Mouse (Mus musculus) neural tube, embryonic 12.5 days (tissue): ENCODE measurements around the gene Twnk. TPM values are rescaled to one million over a fixed set of nuclear protein-coding genes. Genes with fewer than 3 reads are reported as not detected.

Experiments used
- ATAC-seq: fragments of 200-750 bp; cut with Nextera tagmentation; 2 replicates; pipeline ENCODE4 v1.8.0; 2017; ENCODE audit warnings: low read depth, mild to moderate bottlenecking, moderate TSS enrichment, moderate library complexity; ENCODE audit not compliant: low FRiP score
- H3K27ac ChIP-seq: fragments of 300-500 bp; sonication (generic); 2 replicates; pipeline ENCODE4 v1.5.1; 2016
- H3K27me3 ChIP-seq: fragments of 300-500 bp; sonication (generic); replicated peaks from 2 replicates; pipeline ENCODE4 v1.6.1; 2016; ENCODE audit warnings: mild to moderate bottlenecking
- H3K36me3 ChIP-seq: fragments of 300-500 bp; sonication (generic); 2 replicates; pipeline ENCODE4 v1.6.1; 2016; ENCODE audit warnings: mild to moderate bottlenecking
- H3K4me1 ChIP-seq: fragments of 300-500 bp; sonication (generic); 2 replicates; pipeline ENCODE4 v1.6.1; 2016
- H3K4me2 ChIP-seq: fragments of 300-500 bp; sonication (generic); replicated peaks from 2 replicates; pipeline ENCODE4 v1.6.1; 2016; ENCODE audit warnings: mild to moderate bottlenecking
- H3K4me3 ChIP-seq: fragments of 300-500 bp; sonication (generic); 2 replicates; pipeline ENCODE4 v1.5.1; 2016
- H3K9ac ChIP-seq: fragments of 300-500 bp; sonication (generic); 2 replicates; pipeline ENCODE4 v1.6.1; 2016; ENCODE audit warnings: mild to moderate bottlenecking
- H3K9me3 ChIP-seq: fragments of 300-500 bp; sonication (generic); 2 replicates; pipeline ENCODE4 v1.6.1; 2016; ENCODE audit warnings: mild to moderate bottlenecking
- WGBS: fragments of 180-500 bp; shearing (Covaris S2); methylation state at CpG from one replicate; pipeline ENCODE4 v1.1.7; 2016; 5-methylcytosine and 5-hydroxymethylcytosine counted together
- polyA plus RNA-seq: library from polyadenylated mRNA; unstranded; fragments of >200 nt; fragmentation: Nextera tagmentation; extraction: Ambion mirVana; gene quantifications from 2 replicates; pipeline ENCODE4 v1.2.1, GENCODE M21; 2016

Twnk gene
- polyA plus RNA-seq, 1 experiment from 2014 or later, result 22.8 TPM

GRCm38 (mm10) chr19:44987851-44988250, 17.6 kb upstream of the Twnk start:
- ATAC-seq, result no peak
- Histone ChIP-seq H3K4me1 (peaks cover 31% of the 10 kb centered on the region), H3K9me3 (no peaks in the 10 kb centered on the region), H3K9ac (no peak overlapping the region), H3K36me3 (peaks cover 4% of the 10 kb centered on the region), H3K4me2 (no peak overlapping the region), H3K27me3 (no peaks in the 10 kb centered on the region), H3K27ac (no peak overlapping the region), H3K4me3 (no peak overlapping the region)
- 67% methylated on average over 6 of the region's 6 CpGs for WGBS

- no peaks in the 10 kb centered on the region for H3K9me3 ChIP-seq
These were observed 17.1 kb upstream of the Twnk start for GRCm38 (mm10) chr19:44988321-44988720.

GRCm38 (mm10) chr19:44988831-44989566, 16.5 kb upstream of the Twnk start, which contains the start of gene Sema4g:
Sema4g (plus strand) TSS chr19:44989101.
- WGBS, result under 1% methylated on average over 53 of the region's 58 CpGs
- H3K9ac ChIP-seq, result peak within 1 kb of the TSS; percentile 85
- H3K4me1 ChIP-seq, result peaks cover 31% of the 10 kb centered on the region
- H3K4me2 ChIP-seq, result peak within 1 kb of the TSS; percentile 83
- ATAC-seq, result peak; percentile 74
- peak within 1 kb of the TSS; percentile 32 for H3K27ac ChIP-seq
- H3K27me3 ChIP-seq, result no peaks in the 10 kb centered on the region
- peak within 1 kb of the TSS; percentile 75 for H3K4me3 ChIP-seq
- no peaks in the 10 kb centered on the region for H3K9me3 ChIP-seq
- peaks cover 7% of the 10 kb centered on the region for H3K36me3 ChIP-seq

More at GRCm38 (mm10) chr19:44988321-44988720, 17.1 kb upstream of the Twnk start:
- Histone ChIP-seq H3K9ac (peak overlapping the region; percentile 85; the same call in 1 of the 2 replicates), H3K36me3 (peaks cover 7% of the 10 kb centered on the region), H3K4me3 (peak overlapping the region; percentile 75; the same call in 1 of the 2 replicates), H3K27me3 (no peaks in the 10 kb centered on the region), H3K27ac (no peak overlapping the region), H3K4me2 (peak overlapping the region; percentile 83), H3K4me1 (peaks cover 31% of the 10 kb centered on the region)
- 28% methylated on average over 9 of the region's 9 CpGs for WGBS
- no peak for ATAC-seq

- Histone ChIP-seq H3K36me3 (peaks cover 9% of the 10 kb centered on the region), H3K4me3 (peak overlapping the region; percentile 75), H3K4me2 (peak overlapping the region; percentile 83), H3K9me3 (no peaks in the 10 kb centered on the region), H3K27ac (peak overlapping the region; percentile 32), H3K27me3 (no peaks in the 10 kb centered on the region), H3K9ac (peak overlapping the region; percentile 85), H3K4me1 (peaks cover 31% of the 10 kb centered on the region)
- WGBS, result 5% methylated on average over 22 of the region's 22 CpGs
- ATAC-seq, result peak; percentile 10; the same call in 1 of the 2 replicates
These were observed 15.6 kb upstream of the Twnk start for GRCm38 (mm10) chr19:44989567-44990495.

- Histone ChIP-seq H3K4me2 (peak overlapping the region; percentile 83), H3K4me3 (0 out of 2 replicates have a peak overlapping the region, but pooled peaks have one; percentile 7), H3K36me3 (peaks cover 10% of the 10 kb centered on the region), H3K27ac (no peak overlapping the region), H3K4me1 (peaks cover 31% of the 10 kb centered on the region), H3K9me3 (no peaks in the 10 kb centered on the region), H3K9ac (peak overlapping the region; percentile 85; the same call in 1 of the 2 replicates), H3K27me3 (no peaks in the 10 kb centered on the region)
- WGBS, result 72% methylated on average over 8 of the region's 8 CpGs
- ATAC-seq, result no peak
These were observed 14.4 kb upstream of the Twnk start for GRCm38 (mm10) chr19:44991031-44991430.

GRCm38 (mm10) chr19:44992246-44992645, 13.2 kb upstream of the Twnk start:
- Histone ChIP-seq H3K9me3 (no peaks in the 10 kb centered on the region), H3K27ac (no peak overlapping the region), H3K4me2 (no peak overlapping the region), H3K9ac (no peak overlapping the region), H3K4me1 (peaks cover 31% of the 10 kb centered on the region), H3K36me3 (peaks cover 22% of the 10 kb centered on the region), H3K4me3 (no peak overlapping the region), H3K27me3 (no peaks in the 10 kb centered on the region)
- ATAC-seq, result no peak
- 43% methylated on average over 7 of the region's 7 CpGs for WGBS

GRCm38 (mm10) chr19:44992712-44993111, 12.8 kb upstream of the Twnk start:
- Histone ChIP-seq H3K27ac (no peak overlapping the region), H3K4me1 (peaks cover 31% of the 10 kb centered on the region), H3K9me3 (no peaks in the 10 kb centered on the region), H3K36me3 (peaks cover 26% of the 10 kb centered on the region), H3K4me2 (no peak overlapping the region), H3K9ac (no peak overlapping the region), H3K27me3 (no peaks in the 10 kb centered on the region), H3K4me3 (no peak overlapping the region)
- no peak for ATAC-seq
- WGBS, result 52% methylated on average over 7 of the region's 7 CpGs

- Histone ChIP-seq H3K27ac (no peak overlapping the region), H3K9ac (no peak overlapping the region), H3K4me3 (no peak overlapping the region), H3K4me2 (no peak overlapping the region), H3K36me3 (peaks cover 73% of the 10 kb centered on the region), H3K4me1 (no peaks in the 10 kb centered on the region), H3K27me3 (no peaks in the 10 kb centered on the region), H3K9me3 (no peaks in the 10 kb centered on the region)
- WGBS, result 78% methylated on average over 11 of the region's 11 CpGs
- no peak for ATAC-seq
These were observed 7.7 kb upstream of the Twnk start for GRCm38 (mm10) chr19:44997786-44998185.

- no peak for ATAC-seq
- Histone ChIP-seq H3K9me3 (no peaks in the 10 kb centered on the region), H3K4me1 (no peaks in the 10 kb centered on the region), H3K4me2 (no peak overlapping the region), H3K27me3 (no peaks in the 10 kb centered on the region), H3K27ac (no peak overlapping the region), H3K4me3 (no peak overlapping the region), H3K36me3 (peaks cover 87% of the 10 kb centered on the region), H3K9ac (no peak overlapping the region)
- 89% methylated on average over 8 of the region's 8 CpGs for WGBS
These were observed 5.8 kb upstream of the Twnk start for GRCm38 (mm10) chr19:44999647-45000046.

GRCm38 (mm10) chr19:45002301-45002700, 3.2 kb upstream of the Twnk start:
- peaks cover 16% of the 10 kb centered on the region for H3K4me1 ChIP-seq
- 68% methylated on average over 3 of the region's 3 CpGs for WGBS
- ATAC-seq, result no peak
- no peak overlapping the region for H3K4me3 ChIP-seq
- no peak overlapping the region for H3K27ac ChIP-seq
- H3K4me2 ChIP-seq, result no peak overlapping the region
- no peak overlapping the region for H3K9ac ChIP-seq
- H3K9me3 ChIP-seq, result no peaks in the 10 kb centered on the region
- H3K27me3 ChIP-seq, result no peaks in the 10 kb centered on the region
- H3K36me3 ChIP-seq, result peaks cover 73% of the 10 kb centered on the region

GRCm38 (mm10) chr19:45003740-45004516, 1.5 kb upstream of the Twnk start:
- peaks cover 21% of the 10 kb centered on the region for H3K4me1 ChIP-seq
- peaks cover 66% of the 10 kb centered on the region for H3K36me3 ChIP-seq
- no peak for ATAC-seq
- 87% methylated on average over 7 of the region's 7 CpGs for WGBS
- H3K27ac ChIP-seq, result no peak overlapping the region
- no peak overlapping the region for H3K4me3 ChIP-seq
- no peaks in the 10 kb centered on the region for H3K9me3 ChIP-seq
- no peak overlapping the region for H3K4me2 ChIP-seq
- no peaks in the 10 kb centered on the region for H3K27me3 ChIP-seq
- no peak overlapping the region for H3K9ac ChIP-seq
